Mouse (Mus musculus) CH12.LX (cell line): Measurements from ENCODE around the gene Lnx1.

Source experiments
- CTCF ChIP-seq, 2 experiments: IDR thresholded peaks in 1 of 2; conservative IDR thresholded peaks in 1 of 2; 2 replicates each; pipeline ENCODE4 v1.5.1; 2011 to 2012; ENCODE audit warnings: low read depth in 2 of 2, low read length in 2 of 2, improper control_type of control experiment in 1 of 2, inconsistent platforms in 1 of 2, mild to moderate bottlenecking in 1 of 2, moderate library complexity in 1 of 2
- EP300 ChIP-seq: IDR thresholded peaks from 2 replicates; pipeline ENCODE4 v1.6.1; 2011; ENCODE audit warnings: low read length, improper control_type of control experiment
- ETS1 ChIP-seq: conservative IDR thresholded peaks from 2 replicates; pipeline ENCODE4 v1.6.1; 2012; ENCODE audit warnings: low read depth, mild to moderate bottlenecking, inconsistent platforms, low read length, improper control_type of control experiment, moderate library complexity
- HCFC1 ChIP-seq: IDR thresholded peaks from 2 replicates; pipeline ENCODE4 v1.6.1; 2012; ENCODE audit warnings: low read depth, mild to moderate bottlenecking, inconsistent platforms, low read length, improper control_type of control experiment
- KAT2A ChIP-seq: IDR thresholded peaks from 2 replicates; pipeline ENCODE4 v1.6.1; 2012; ENCODE audit warnings: low read length, improper control_type of control experiment, inconsistent platforms; ENCODE audit not compliant: insufficient replicate concordance
- MAFK ChIP-seq: IDR thresholded peaks from 2 replicates; pipeline ENCODE4 v1.6.1; 2011; ENCODE audit warnings: low read length, improper control_type of control experiment; ENCODE audit not compliant: insufficient replicate concordance
- MAX ChIP-seq: IDR thresholded peaks from 2 replicates; pipeline ENCODE4 v1.6.1; 2011; ENCODE audit warnings: low read length, improper control_type of control experiment
- POLR2A ChIP-seq: IDR thresholded peaks from 2 replicates; pipeline ENCODE4 v1.6.1; 2011; ENCODE audit warnings: low read depth, mild to moderate bottlenecking, improper control_type of control experiment, low read length
- TCF12 ChIP-seq: IDR thresholded peaks from 2 replicates; pipeline ENCODE4 v1.6.1; 2014; ENCODE audit warnings: low read depth, mild to moderate bottlenecking, inconsistent platforms, low read length, improper control_type of control experiment
- ZNF384 ChIP-seq: IDR thresholded peaks from 2 replicates; pipeline ENCODE4 v1.6.1; 2012; ENCODE audit warnings: low read depth, low read length, improper control_type of control experiment, inconsistent platforms

DNA sequence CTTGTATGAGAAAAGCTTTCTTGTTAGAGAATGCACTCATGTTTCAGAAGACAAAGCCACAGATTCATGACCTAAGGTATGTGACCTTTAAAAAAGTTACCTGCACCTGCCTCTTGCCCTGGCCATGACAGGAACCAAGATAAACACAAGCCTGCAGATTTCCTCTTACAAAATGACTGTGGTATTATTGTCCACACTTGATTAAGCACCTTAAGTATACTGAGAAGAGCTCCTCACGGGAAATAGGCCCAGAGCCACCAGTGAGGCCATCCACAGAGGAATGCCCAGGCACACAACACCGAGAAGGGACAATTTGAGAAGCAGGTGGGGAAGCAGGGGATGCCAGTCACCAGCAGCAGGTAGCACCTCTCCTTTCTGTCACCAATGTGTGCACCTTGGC lies 18.9 kb downstream of the Lnx1 start:
- TF ChIP-seq MAX (no peak), CTCF (conservative IDR thresholded peaks at IDR 0.05 in 1 of 2, IDR thresholded peaks at IDR 0.05 in 1 of 2; ENCODE audit: low read depth in 2 of 2, low read length in 2 of 2) (no peak), EP300 (no peak), TCF12 (no peak), KAT2A (no peak), HCFC1 (no peak), ZNF384 (no peak), MAFK (no peak), ETS1 (no peak), POLR2A (no peak)
